Mouse (Mus musculus) hindbrain, embryonic 14.5 days (tissue): ENCODE measurements around the gene Gm20431. TPM values are rescaled to one million over a fixed set of nuclear protein-coding genes. Genes with fewer than 3 reads are reported as not detected.
A peak's percentile ranks its signal among the peaks of the same experiment; 100 is the strongest.

Experiments used
- ATAC-seq: fragments of 200-750 bp; cut with Nextera tagmentation; 2 replicates; pipeline ENCODE4 v1.8.0; 2017; ENCODE audit warnings: moderate number of reproducible peaks, mild to moderate bottlenecking, moderate TSS enrichment, moderate library complexity; ENCODE audit not compliant: low FRiP score
- DNase-seq: peaks from one replicate; pipeline ENCODE4 v3.0.0-alpha.2; 2015; ENCODE audit warnings: low spot score
- H3K27ac ChIP-seq: fragments of 300-500 bp; sonication (generic); 2 replicates; pipeline ENCODE4 v1.5.1; 2014; ENCODE audit warnings: mild to moderate bottlenecking, moderate library complexity
- H3K27me3 ChIP-seq: fragments of 300-500 bp; sonication (generic); 2 replicates; pipeline ENCODE4 v1.6.1; 2014; ENCODE audit warnings: mild to moderate bottlenecking, low read length, mixed read lengths; ENCODE audit not compliant: control insufficient read depth, insufficient read depth
- H3K36me3 ChIP-seq: fragments of 300-500 bp; sonication (generic); replicated peaks from 2 replicates; pipeline ENCODE4 v1.6.1; 2014; ENCODE audit not compliant: control insufficient read depth, insufficient read depth
- H3K4me1 ChIP-seq: fragments of 300-500 bp; sonication (generic); replicated peaks from 2 replicates; pipeline ENCODE4 v1.6.1; 2014; ENCODE audit warnings: antibody characterized with exemption, low read length, mixed read lengths; ENCODE audit not compliant: control insufficient read depth, insufficient read depth
- H3K4me2 ChIP-seq: fragments of 300-500 bp; sonication (generic); replicated peaks from 2 replicates; pipeline ENCODE4 v1.6.1; 2014; ENCODE audit warnings: mild to moderate bottlenecking, moderate library complexity
- H3K4me3 ChIP-seq: fragments of 300-500 bp; sonication (generic); replicated peaks from 2 replicates; pipeline ENCODE4 v1.5.1; 2014; ENCODE audit warnings: mild to moderate bottlenecking, low read length
- H3K9ac ChIP-seq: fragments of 300-500 bp; sonication (generic); 2 replicates; pipeline ENCODE4 v1.6.1; 2014
- H3K9me3 ChIP-seq: fragments of 300-500 bp; sonication (generic); 2 replicates; pipeline ENCODE4 v1.6.1; 2016; ENCODE audit warnings: low read length; ENCODE audit not compliant: control insufficient read depth
- WGBS: fragments of 180-500 bp; shearing (Covaris S2); extraction: QIAGEN DNeasy Blood & Tissue Kit; methylation state at CpG from one replicate; pipeline ENCODE4 v1.1.7; 2014; 5-methylcytosine and 5-hydroxymethylcytosine counted together
- polyA plus RNA-seq: library from polyadenylated mRNA; unstranded; fragments of >200 nt; fragmentation: Nextera tagmentation; extraction: Ambion mirVana; gene quantifications from 2 replicates; pipeline ENCODE4 v1.2.1, GENCODE M21; 2014

Gene Gm20431
- polyA plus RNA-seq, 1 experiment from 2014 or later, result 19.8 TPM

- peaks cover 44% of the 10 kb centered on the region for H3K27me3 ChIP-seq
- WGBS, result 87% methylated on average over 3 of the region's 3 CpGs
- ATAC-seq, result no peak
Measured at GRCm38 (mm10) chr2:167685865-167686264, 24.6 kb upstream of the Gm20431 start.

GRCm38 (mm10) chr2:167685137-167685536, 23.8 kb upstream of the Gm20431 start:
- DNase-seq (peak; percentile 100), ATAC-seq (no peak)
- no peak overlapping the region for H3K9ac ChIP-seq
- H3K4me2 ChIP-seq, result no peak overlapping the region
- no peak overlapping the region for H3K27ac ChIP-seq
- peaks cover 36% of the 10 kb centered on the region for H3K27me3 ChIP-seq
- H3K36me3 ChIP-seq, result no peaks in the 10 kb centered on the region
- H3K4me1 ChIP-seq, result peaks cover 3% of the 10 kb centered on the region; the same call in 1 of the 2 replicates
- no peak overlapping the region for H3K4me3 ChIP-seq
- WGBS, result 8% methylated on average over 8 of the region's 8 CpGs
- no peaks in the 10 kb centered on the region for H3K9me3 ChIP-seq

More at GRCm38 (mm10) chr2:167685865-167686264, 24.6 kb upstream of the Gm20431 start:
- Histone ChIP-seq H3K36me3 (no peaks in the 10 kb centered on the region), H3K4me1 (peaks cover 3% of the 10 kb centered on the region; the same call in 1 of the 2 replicates), H3K9me3 (no peaks in the 10 kb centered on the region), H3K4me2 (no peak overlapping the region), H3K27ac (no peak overlapping the region), H3K9ac (no peak overlapping the region), H3K4me3 (no peak overlapping the region)
- DNase-seq, result no peak

- 86% methylated on average over 3 of the region's 3 CpGs for WGBS
- Histone ChIP-seq H3K36me3 (no peaks in the 10 kb centered on the region), H3K9ac (no peak overlapping the region), H3K27ac (no peak overlapping the region), H3K4me1 (0 out of 2 replicates have a peak, but pooled peaks cover 3% of the 10 kb centered on the region), H3K27me3 (peaks cover 22% of the 10 kb centered on the region), H3K4me3 (no peak overlapping the region), H3K9me3 (no peaks in the 10 kb centered on the region), H3K4me2 (no peak overlapping the region)
- DNase-seq (no peak), ATAC-seq (no peak)
Measured at GRCm38 (mm10) chr2:167683721-167684120, 22.4 kb upstream of the Gm20431 start.

- ATAC-seq, result no peak
- Histone ChIP-seq H3K4me3 (no peak overlapping the region), H3K27me3 (no peaks in the 10 kb centered on the region; the same call in 1 of the 2 replicates), H3K9ac (no peak overlapping the region), H3K36me3 (no peaks in the 10 kb centered on the region), H3K27ac (no peak overlapping the region), H3K4me1 (no peaks in the 10 kb centered on the region), H3K9me3 (no peaks in the 10 kb centered on the region), H3K4me2 (no peak overlapping the region)
- 49% methylated on average over 5 of the region's 5 CpGs for WGBS
- DNase-seq, result no peak
Measured at GRCm38 (mm10) chr2:167680657-167681056, 19.4 kb upstream of the Gm20431 start.

- ATAC-seq, result peak; percentile 61; the same call in 1 of the 2 replicates
- Histone ChIP-seq H3K4me1 (no peaks in the 10 kb centered on the region), H3K4me3 (no peak overlapping the region), H3K27me3 (no peaks in the 10 kb centered on the region), H3K27ac (no peak overlapping the region), H3K36me3 (no peaks in the 10 kb centered on the region), H3K9me3 (no peaks in the 10 kb centered on the region), H3K9ac (no peak overlapping the region), H3K4me2 (no peak overlapping the region)
- peak; percentile 85 for DNase-seq
- 3% methylated on average over 13 of the region's 13 CpGs for WGBS
Measured at GRCm38 (mm10) chr2:167679902-167680430, 18.7 kb upstream of the Gm20431 start.

- ATAC-seq (no peak), DNase-seq (no peak)
- Histone ChIP-seq H3K4me3 (no peak overlapping the region), H3K9ac (no peak overlapping the region), H3K36me3 (no peaks in the 10 kb centered on the region), H3K4me1 (no peaks in the 10 kb centered on the region), H3K27me3 (no peaks in the 10 kb centered on the region), H3K4me2 (no peak overlapping the region), H3K27ac (no peak overlapping the region), H3K9me3 (no peaks in the 10 kb centered on the region)
- 46% methylated on average over 5 of the region's 5 CpGs for WGBS
Measured at GRCm38 (mm10) chr2:167678600-167678999, 17.3 kb upstream of the Gm20431 start.

- no peak for ATAC-seq
- H3K4me1 ChIP-seq, result no peaks in the 10 kb centered on the region
- no peak overlapping the region for H3K27ac ChIP-seq
- no peak overlapping the region for H3K4me2 ChIP-seq
- no peaks in the 10 kb centered on the region for H3K36me3 ChIP-seq
- no peak overlapping the region for H3K4me3 ChIP-seq
- no peaks in the 10 kb centered on the region for H3K9me3 ChIP-seq
- DNase-seq, result no peak
- 44% methylated on average over 14 of the region's 14 CpGs for WGBS
- H3K27me3 ChIP-seq, result no peaks in the 10 kb centered on the region
- H3K9ac ChIP-seq, result no peak overlapping the region
Measured at GRCm38 (mm10) chr2:167675120-167675909, 14.0 kb upstream of the Gm20431 start.

- H3K27me3 ChIP-seq, result no peaks in the 10 kb centered on the region
- no peak overlapping the region for H3K27ac ChIP-seq
- DNase-seq (peak; percentile 62), ATAC-seq (peak; percentile 43; the same call in 1 of the 2 replicates)
- H3K4me3 ChIP-seq, result no peak overlapping the region
- H3K9ac ChIP-seq, result no peak overlapping the region
- H3K9me3 ChIP-seq, result no peaks in the 10 kb centered on the region
- no peaks in the 10 kb centered on the region for H3K4me1 ChIP-seq
- WGBS, result 16% methylated on average over 13 of the region's 13 CpGs
- no peak overlapping the region; the same call in 1 of the 2 replicates for H3K4me2 ChIP-seq
- no peaks in the 10 kb centered on the region for H3K36me3 ChIP-seq
Measured at GRCm38 (mm10) chr2:167672212-167672685, 11.0 kb upstream of the Gm20431 start.

GRCm38 (mm10) chr2:167671101-167671633, 9.9 kb upstream of the Gm20431 start:
- 89% methylated on average over 5 of the region's 5 CpGs for WGBS
- no peak overlapping the region for H3K4me3 ChIP-seq
- DNase-seq (no peak), ATAC-seq (no peak)
- H3K36me3 ChIP-seq, result no peaks in the 10 kb centered on the region
- no peak overlapping the region for H3K4me2 ChIP-seq
- no peaks in the 10 kb centered on the region for H3K4me1 ChIP-seq
- no peak overlapping the region for H3K27ac ChIP-seq
- no peaks in the 10 kb centered on the region for H3K9me3 ChIP-seq
- H3K27me3 ChIP-seq, result no peaks in the 10 kb centered on the region
- no peak overlapping the region for H3K9ac ChIP-seq
